Mouse (Mus musculus): ENCODE data around the gene Sfxn1. TPM values are rescaled to one million over a fixed set of nuclear protein-coding genes. Genes with fewer than 3 reads are reported as not detected.

Gene Sfxn1
- total RNA-seq, 2 experiments from 2014 or later = 52.2 to 62.6 TPM

- DNase-seq (ENCODE audit: low spot score in 2 of 2) = no peak
These were observed 44.1 kb downstream of the Sfxn1 start for GRCm38 (mm10) chr13:54115779-54116178.

GRCm38 (mm10) chr13:54118355-54118754, 46.7 kb downstream of the Sfxn1 start:
- no peak for DNase-seq (ENCODE audit: low spot score in 2 of 2)

- no peak for DNase-seq (ENCODE audit: low spot score in 2 of 2)
These were observed 66.2 kb downstream of the Sfxn1 start for GRCm38 (mm10) chr13:54137756-54138410.

GRCm38 (mm10) chr13:54143788-54144187, 72.1 kb downstream of the Sfxn1 start:
- no peak for DNase-seq (ENCODE audit: low spot score in 2 of 2)

- DNase-seq (ENCODE audit: low spot score in 2 of 2) = no peak
These were observed 73.0 kb downstream of the Sfxn1 start for GRCm38 (mm10) chr13:54144624-54145023.

GRCm38 (mm10) chr13:54147328-54147727, 75.7 kb downstream of the Sfxn1 start:
- DNase-seq (ENCODE audit: low spot score in 2 of 2) = no peak

GRCm38 (mm10) chr13:54152421-54152820, 80.8 kb downstream of the Sfxn1 start:
- DNase-seq (ENCODE audit: low spot score in 2 of 2) = no peak

GRCm38 (mm10) chr13:54152911-54153310, 81.2 kb downstream of the Sfxn1 start:
- no peak for DNase-seq (ENCODE audit: low spot score in 2 of 2)

GRCm38 (mm10) chr13:54153672-54154218, 82.1 kb downstream of the Sfxn1 start:
- DNase-seq (ENCODE audit: low spot score in 2 of 2) = no peak

- DNase-seq (ENCODE audit: low spot score in 2 of 2) = no peak
These were observed 84.2 kb downstream of the Sfxn1 start for GRCm38 (mm10) chr13:54155822-54156221.

Other genes with a start within 250 kb of the Sfxn1 start
- not detected for gene Drd1, start 16.2 kb upstream of the Sfxn1 start, total RNA-seq (2021)
- under 1 TPM; 0.13 to 0.42 TPM for gene Hrh2, start 120.3 kb downstream of the Sfxn1 start, total RNA-seq (2021)

Data from adrenal gland, adult 18-20 months (tissue).